Mouse (Mus musculus) testis, adult 2 months (tissue): ENCODE measurements at regions not wholly inside any gene's neighbourhood (a gene's known extent, or its start where the extent isn't known, plus 50 kb on each side); places are given as distances from the start of the nearest gene placed in this dataset.
A peak's percentile ranks its signal among the peaks of the same experiment; 100 is the strongest.

Source experiments
- H3K27ac ChIP-seq: fragments of 200-500 bp; 2 replicates; pipeline ENCODE4 v1.5.1; 2012; ENCODE audit warnings: low read depth, low read length; ENCODE audit not compliant: control insufficient read depth, insufficient read depth
- H3K27me3 ChIP-seq: fragments of 200-500 bp; 2 replicates; pipeline ENCODE4 v1.6.1; 2012; ENCODE audit warnings: mild to moderate bottlenecking, low read length, moderate library complexity; ENCODE audit not compliant: control insufficient read depth, insufficient read depth
- H3K36me3 ChIP-seq: fragments of 200-500 bp; 2 replicates; pipeline ENCODE4 v1.6.1; 2012; ENCODE audit warnings: mild to moderate bottlenecking, low read length; ENCODE audit not compliant: control insufficient read depth, insufficient read depth
- H3K4me1 ChIP-seq: fragments of 200-500 bp; 2 replicates; pipeline ENCODE4 v1.6.1; 2012; ENCODE audit warnings: low read length; ENCODE audit not compliant: control insufficient read depth, insufficient read depth
- H3K4me3 ChIP-seq: fragments of 200-500 bp; 2 replicates; pipeline ENCODE4 v1.5.1; 2012; ENCODE audit warnings: low read depth, mild to moderate bottlenecking, low read length, moderate library complexity, mixed read lengths; ENCODE audit not compliant: control insufficient read depth
- CTCF ChIP-seq: fragments of 200-500 bp; IDR thresholded peaks from 2 replicates; pipeline ENCODE4 v1.5.1; 2012; ENCODE audit warnings: low read depth, mild to moderate bottlenecking, inconsistent platforms, low read length, moderate library complexity; ENCODE audit not compliant: control insufficient read depth, insufficient read depth, insufficient replicate concordance
- POLR2A ChIP-seq: fragments of 200-500 bp; IDR thresholded peaks from 2 replicates; pipeline ENCODE4 v1.6.1; 2012; ENCODE audit warnings: low read depth, mild to moderate bottlenecking, inconsistent platforms, low read length, moderate library complexity; ENCODE audit not compliant: control insufficient read depth

DNA sequence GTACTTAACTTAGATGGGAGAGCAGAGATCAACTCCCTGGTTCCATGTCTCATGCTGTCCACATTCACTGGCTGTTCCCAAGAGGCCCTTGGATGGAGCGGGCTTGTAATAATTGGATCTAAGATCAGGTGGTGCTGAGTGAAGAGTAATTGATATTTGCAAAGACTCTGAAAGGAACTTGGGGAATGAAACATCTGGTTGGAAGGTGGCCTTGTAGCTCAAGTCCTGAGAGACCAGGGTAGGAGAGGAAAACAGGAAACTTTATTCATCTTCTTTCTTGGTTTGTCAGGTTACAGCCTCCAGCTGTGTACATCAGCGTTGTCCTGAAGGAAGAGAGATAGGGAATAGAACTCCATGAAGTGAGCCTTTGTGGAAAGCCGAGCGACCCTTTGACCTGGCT, 175.8 kb downstream of the Spata18 start:
- TF ChIP-seq CTCF (no peak), POLR2A (no peak)
- peaks cover 2% of the 10 kb centered on the region; the same call in 1 of the 2 replicates for H3K4me1 ChIP-seq
- H3K27ac ChIP-seq, result no peak overlapping the region
- H3K4me3 ChIP-seq, result no peak overlapping the region
- H3K36me3 ChIP-seq, result no peaks in the 10 kb centered on the region
- no peaks in the 10 kb centered on the region for H3K27me3 ChIP-seq

DNA sequence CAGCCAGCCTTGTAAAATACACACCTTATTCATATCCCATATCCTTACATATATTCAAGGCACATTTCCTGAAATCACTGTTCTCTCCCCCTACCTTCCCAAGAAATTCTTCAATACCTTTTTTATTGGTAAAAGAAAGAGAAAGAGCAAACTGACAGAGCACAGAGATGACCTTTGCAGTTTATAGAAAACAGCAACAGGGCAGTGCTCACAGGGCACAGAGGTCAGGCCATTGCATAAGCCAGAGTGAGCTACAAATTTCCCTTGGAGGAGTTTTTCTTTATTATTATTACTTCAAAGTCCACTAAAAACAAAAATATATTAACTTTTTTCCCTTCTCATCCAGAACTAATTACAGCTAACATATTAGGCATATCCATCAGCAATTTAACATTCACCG, 182.5 kb downstream of the Spata18 start:
- Histone ChIP-seq H3K36me3 (no peaks in the 10 kb centered on the region), H3K27ac (no peak overlapping the region), H3K4me3 (no peak overlapping the region), H3K4me1 (no peaks in the 10 kb centered on the region), H3K27me3 (no peaks in the 10 kb centered on the region)
- no peak for TF ChIP-seq CTCF
- TF ChIP-seq POLR2A, result no peak

DNA sequence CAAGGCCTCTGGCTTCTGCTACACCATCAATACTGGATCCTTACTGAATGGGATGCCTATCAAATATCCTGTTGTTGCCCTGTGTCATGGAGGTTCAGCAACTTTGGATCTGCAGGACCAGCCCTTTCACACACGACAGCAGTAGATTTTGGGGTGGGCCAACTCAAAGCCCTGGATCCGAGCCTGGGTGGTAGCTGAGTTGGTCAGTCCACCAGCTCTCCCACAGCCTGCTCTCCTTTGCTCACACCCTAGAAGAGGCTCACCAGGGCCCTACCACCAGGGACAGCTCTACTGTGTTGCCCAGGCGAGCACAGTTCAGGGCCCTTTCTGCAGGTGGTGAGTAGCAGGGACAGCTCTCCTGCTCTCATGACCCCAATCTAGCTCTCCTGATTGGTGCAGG, 192.6 kb downstream of the Spata18 start:
- TF ChIP-seq CTCF (no peak), POLR2A (no peak)
- Histone ChIP-seq H3K27ac (no peak overlapping the region), H3K36me3 (no peaks in the 10 kb centered on the region), H3K27me3 (no peaks in the 10 kb centered on the region), H3K4me1 (no peaks in the 10 kb centered on the region), H3K4me3 (no peak overlapping the region)

DNA sequence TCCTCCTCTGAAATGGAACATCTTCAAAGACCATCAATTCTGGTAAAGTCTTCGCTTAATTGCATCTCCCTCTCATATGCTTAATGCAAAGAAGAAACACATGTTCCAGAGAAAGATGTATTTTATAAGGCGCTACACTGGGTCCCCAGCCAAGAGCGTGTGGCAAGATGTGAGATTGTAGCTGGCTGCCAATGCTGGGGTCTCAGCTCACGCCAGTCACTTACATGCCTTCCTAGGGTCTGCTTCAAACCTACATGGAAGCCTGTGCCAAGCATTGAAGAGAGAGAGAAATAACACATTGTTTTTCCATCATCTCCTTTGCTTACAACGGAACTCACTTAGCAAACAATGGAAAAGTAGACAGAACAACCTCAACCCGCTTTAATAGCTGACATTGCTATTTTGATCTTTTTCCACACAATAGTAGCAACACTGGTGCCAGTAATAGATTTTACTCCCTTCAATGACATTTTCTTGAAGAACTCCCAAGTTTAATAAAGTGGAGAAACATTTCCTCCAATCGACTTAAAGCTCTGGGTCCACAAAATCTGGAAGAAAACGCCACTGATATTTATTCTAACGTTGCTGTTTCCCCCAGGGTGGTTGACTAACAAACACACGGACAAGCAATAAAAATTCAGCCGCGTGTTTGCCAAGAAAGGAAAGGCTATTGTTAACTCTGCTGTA, 195.1 kb downstream of the Spata18 start:
- H3K4me3 ChIP-seq, result no peak overlapping the region
- H3K36me3 ChIP-seq, result no peaks in the 10 kb centered on the region
- H3K27me3 ChIP-seq, result no peaks in the 10 kb centered on the region
- H3K4me1 ChIP-seq, result no peaks in the 10 kb centered on the region
- TF ChIP-seq CTCF, result no peak
- no peak for TF ChIP-seq POLR2A
- H3K27ac ChIP-seq, result no peak overlapping the region

DNA sequence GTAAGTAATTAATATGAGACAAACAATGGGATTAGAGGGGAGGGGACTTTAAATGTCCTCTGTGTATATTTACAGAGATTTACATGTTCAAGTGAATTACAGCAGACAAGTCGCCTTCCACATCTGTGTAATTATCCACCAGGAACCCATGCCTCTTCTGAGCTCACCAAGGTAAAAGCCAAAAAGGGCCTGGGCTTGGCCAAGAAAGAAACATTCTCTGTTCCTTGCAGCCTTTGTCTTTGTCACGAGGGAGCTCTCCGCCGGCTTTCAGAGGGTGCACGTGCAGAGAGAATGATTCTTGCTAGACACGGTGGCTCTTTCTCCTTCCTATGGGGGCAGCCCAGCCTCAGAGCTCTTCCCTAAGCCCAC, 195.6 kb downstream of the Spata18 start:
- no peaks in the 10 kb centered on the region for H3K4me1 ChIP-seq
- H3K36me3 ChIP-seq, result no peaks in the 10 kb centered on the region
- TF ChIP-seq POLR2A, result no peak
- TF ChIP-seq CTCF, result no peak
- H3K27me3 ChIP-seq, result no peaks in the 10 kb centered on the region
- H3K27ac ChIP-seq, result no peak overlapping the region
- H3K4me3 ChIP-seq, result no peak overlapping the region

DNA sequence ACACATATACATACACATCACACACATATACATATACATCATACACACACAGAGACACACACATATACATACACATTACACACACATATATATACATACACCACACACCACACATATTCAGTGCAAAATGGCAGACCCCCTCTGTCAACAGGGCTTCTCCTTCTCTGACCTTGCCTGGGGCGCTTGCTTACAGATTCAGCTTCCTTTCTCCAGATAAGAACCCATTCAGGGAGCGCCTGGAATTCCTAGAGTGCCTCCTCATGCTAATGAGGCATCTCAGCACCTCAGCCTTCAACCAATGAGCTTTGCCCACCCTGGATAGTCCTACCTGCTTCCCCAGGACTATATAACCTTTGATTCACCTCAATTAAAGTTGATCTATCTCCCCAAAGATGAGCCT, 200.3 kb downstream of the Spata18 start:
- no peak overlapping the region for H3K27ac ChIP-seq
- no peak for TF ChIP-seq CTCF
- TF ChIP-seq POLR2A, result no peak

DNA sequence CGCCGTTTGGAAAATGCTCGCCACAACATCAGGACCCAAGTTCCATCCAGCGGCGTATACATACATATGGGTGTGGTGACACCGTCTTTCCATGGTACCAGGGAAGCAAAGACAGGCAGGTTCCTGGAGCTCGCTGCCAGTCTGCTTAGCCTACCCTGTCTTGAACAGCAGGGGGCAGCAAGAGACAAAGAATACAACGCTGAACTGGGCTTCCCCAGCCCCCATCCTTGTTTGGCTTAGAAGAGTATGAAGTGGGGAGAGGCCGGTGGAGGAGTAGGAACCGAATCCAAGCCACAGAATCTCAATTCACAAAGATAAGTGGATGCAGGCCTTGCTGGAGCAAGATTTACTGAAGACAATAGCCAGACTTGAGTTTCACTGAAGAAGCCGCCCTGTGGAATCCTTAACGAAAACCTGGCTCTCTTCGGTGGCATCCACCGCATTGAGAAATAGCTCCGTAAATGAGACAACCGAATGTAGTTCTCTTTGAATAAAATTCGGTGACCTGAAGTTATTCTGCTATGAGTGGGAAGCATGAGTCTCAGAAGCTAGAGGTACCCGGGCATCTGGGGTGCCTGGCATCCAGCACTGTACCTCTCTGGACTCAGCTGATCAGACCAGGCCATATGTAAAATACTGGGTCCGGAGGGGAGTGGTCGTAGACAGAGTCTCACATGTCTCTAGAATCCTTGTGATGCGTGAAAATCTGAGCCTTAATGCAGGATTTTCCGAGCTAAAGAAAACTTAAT, 203.0 kb downstream of the Spata18 start:
- Histone ChIP-seq H3K27me3 (no peaks in the 10 kb centered on the region), H3K4me1 (peaks cover 6% of the 10 kb centered on the region), H3K36me3 (no peaks in the 10 kb centered on the region), H3K4me3 (peak overlapping the region; percentile 3), H3K27ac (no peak overlapping the region)
- TF ChIP-seq POLR2A (no peak), CTCF (peak; percentile 75)

More for the DNA sequence above, 200.3 kb downstream of the Spata18 start:
- Histone ChIP-seq H3K4me1 (peaks cover 6% of the 10 kb centered on the region), H3K27me3 (no peaks in the 10 kb centered on the region), H3K4me3 (no peak overlapping the region), H3K36me3 (no peaks in the 10 kb centered on the region)
